Mouse (Mus musculus) embryonic fibroblast, embryonic 13.5 days (primary cell): ENCODE measurements at regions not wholly inside any gene's neighbourhood (a gene's known extent, or its start where the extent isn't known, plus 50 kb on each side); places are given as distances from the start of the nearest gene placed in this dataset.

Source experiments
- CTCF ChIP-seq: IDR thresholded peaks from 2 replicates; pipeline ENCODE4 v1.5.1; 2011; ENCODE audit warnings: mild to moderate bottlenecking, control low read depth, low read length, moderate library complexity, borderline replicate concordance; ENCODE audit not compliant: insufficient read depth
- POLR2A ChIP-seq: IDR thresholded peaks from 2 replicates; pipeline ENCODE4 v1.6.1; 2011; ENCODE audit warnings: low read depth, mild to moderate bottlenecking, control low read depth, low read length, moderate library complexity

- no peak for TF ChIP-seq POLR2A
- no peak for TF ChIP-seq CTCF
Observed at GRCm38 (mm10) chr4:95284192-95284591, 232.2 kb upstream of the Jun start.
